Mouse (Mus musculus) T-helper 1 cell (primary cell): ENCODE measurements around the gene Exoc8.

ENCODE experiments used
- in situ Hi-C: fragments of 300-600 bp; cut with MboI, MseI; formaldehyde crosslinking; loops from one replicate; pipeline ENCODE4 v1.15.1; 2025; ENCODE audit warnings: high pct_unique_total_duplicates

Exoc8 gene

GRCm38 (mm10) chr8:124909936-124910335 is 12.4 kb upstream of the Exoc8 start:
- in situ Hi-C loops: no loop called here

- in situ Hi-C loops: no loop called here
Observed at GRCm38 (mm10) chr8:124905482-124905881, 8.0 kb upstream of the Exoc8 start.

GRCm38 (mm10) chr8:124903198-124903597 is 5.7 kb upstream of the Exoc8 start:
- in situ Hi-C loops: no loop called here

GRCm38 (mm10) chr8:124898251-124898905 is 873 bp upstream of the Exoc8 start:
- in situ Hi-C loops: no loop called here

GRCm38 (mm10) chr8:124896632-124897385 is 696 bp downstream of the Exoc8 start:
- in situ Hi-C loops: no loop called here

GRCm38 (mm10) chr8:124896010-124896631 is 1.4 kb downstream of the Exoc8 start:
- in situ Hi-C loops: no loop called here

- in situ Hi-C loops: no loop called here
Observed at GRCm38 (mm10) chr8:124892596-124892995, 4.9 kb downstream of the Exoc8 start.

- in situ Hi-C loops: no loop called here
Observed at GRCm38 (mm10) chr8:124888385-124888784, 9.1 kb downstream of the Exoc8 start.

GRCm38 (mm10) chr8:124878946-124879526 is 18.5 kb downstream of the Exoc8 start:
- in situ Hi-C loops: no loop called here

- in situ Hi-C loops: no loop called here
Observed at GRCm38 (mm10) chr8:124878141-124878540, 19.4 kb downstream of the Exoc8 start.

- in situ Hi-C loops: no loop called here
Observed at GRCm38 (mm10) chr8:124872690-124873089, 24.8 kb downstream of the Exoc8 start.

GRCm38 (mm10) chr8:124872081-124872480 is 25.4 kb downstream of the Exoc8 start:
- in situ Hi-C loops: no loop called here

- in situ Hi-C loops: no loop called here
Observed at GRCm38 (mm10) chr8:124871474-124871873, 26.0 kb downstream of the Exoc8 start.

GRCm38 (mm10) chr8:124869708-124870107 is 27.8 kb downstream of the Exoc8 start:
- in situ Hi-C loops: no loop called here

GRCm38 (mm10) chr8:124867126-124867525 is 30.4 kb downstream of the Exoc8 start:
- in situ Hi-C loops: no loop called here

- in situ Hi-C loops: no loop called here
Observed at GRCm38 (mm10) chr8:124866669-124867068, 30.8 kb downstream of the Exoc8 start.

GRCm38 (mm10) chr8:124863729-124864128 is 33.8 kb downstream of the Exoc8 start:
- in situ Hi-C loops: no loop called here

GRCm38 (mm10) chr8:124863163-124863677 is 34.3 kb downstream of the Exoc8 start:
- in situ Hi-C loops: no loop called here

- in situ Hi-C loops: no loop called here
Observed at GRCm38 (mm10) chr8:124862321-124863162, 35.0 kb downstream of the Exoc8 start, which contains the start of the genes Gnpat and 2810004N23Rik. TSS of gene Gnpat (plus strand) at chr8:124863033. TSS of gene 2810004N23Rik (minus strand) at chr8:124863120.

GRCm38 (mm10) chr8:124860188-124860587 is 37.3 kb downstream of the Exoc8 start:
- in situ Hi-C loops: no loop called here

- in situ Hi-C loops: no loop called here
Observed at GRCm38 (mm10) chr8:124859466-124859865, 38.0 kb downstream of the Exoc8 start.
